Mouse (Mus musculus) cerebral cortex, adult 2 months (tissue): ENCODE results near the gene Arl5b.

Experiments used
- WGBS: fragments of 180-500 bp; shearing (Covaris S2); methylation state at CpG from one replicate; pipeline ENCODE4 v1.1.7; 2018; 5-methylcytosine and 5-hydroxymethylcytosine counted together

Arl5b gene

DNA sequence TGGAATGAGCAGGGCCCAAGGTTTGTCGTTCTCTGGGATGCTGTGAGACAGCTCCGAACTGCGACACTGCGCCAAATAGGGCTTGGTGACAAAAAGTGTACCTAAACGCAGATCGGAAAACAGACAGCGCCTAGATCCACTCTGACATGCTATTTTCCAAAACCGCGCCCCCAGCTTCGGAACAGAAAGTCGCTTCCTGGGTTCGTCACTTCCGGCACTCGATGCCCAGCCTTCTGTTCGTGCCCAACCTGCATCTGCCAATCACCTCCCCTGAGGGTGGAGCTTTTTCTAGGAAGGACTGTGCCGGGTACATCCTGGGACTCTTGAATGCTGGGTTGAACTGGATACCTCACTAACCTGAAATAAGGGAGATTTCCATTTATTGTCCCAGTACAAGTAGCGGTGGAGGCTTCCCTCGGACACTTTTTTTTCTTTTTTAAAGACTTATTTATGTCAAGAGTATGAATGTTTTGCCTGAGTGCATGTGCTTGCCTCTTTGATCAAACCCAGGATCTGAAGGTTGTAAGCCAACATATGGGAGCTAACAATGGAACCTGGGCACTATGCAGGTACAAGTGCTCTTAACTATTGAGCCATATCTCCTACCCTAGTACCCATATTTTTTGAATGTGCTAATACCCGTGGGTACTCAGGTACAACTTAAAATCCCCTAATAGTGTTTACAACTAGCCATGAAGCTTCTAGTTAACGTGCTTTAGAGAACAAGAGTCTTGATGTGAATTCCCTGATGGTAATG lies at the start of gene Arl5b:
Arl5b (plus strand) TSS at position 279 of the 757 bp plus-strand sequence.
- 6% methylated on average over 20 of the region's 20 CpGs for WGBS

DNA sequence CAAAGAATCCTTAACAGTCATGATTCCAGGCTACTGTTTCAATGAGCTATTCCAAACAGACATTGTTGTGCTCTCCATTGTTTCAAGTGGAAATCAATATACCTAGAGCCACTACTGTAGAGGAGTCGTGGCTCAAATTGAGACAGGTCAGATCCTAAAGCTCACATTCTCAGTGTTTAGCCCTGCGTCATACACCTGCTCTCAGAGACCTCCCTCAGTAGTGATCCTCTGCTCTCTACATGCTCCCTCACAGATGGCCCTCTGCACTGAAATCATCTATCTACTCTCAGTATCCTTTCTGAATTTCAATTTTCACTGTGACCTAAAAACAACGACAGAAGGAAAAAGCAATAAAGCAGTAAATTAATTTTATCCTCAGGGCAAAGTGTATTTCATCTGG lies 41.7 kb upstream of the Arl5b start:
- 85% methylated on average over 3 of the region's 3 CpGs for WGBS

DNA sequence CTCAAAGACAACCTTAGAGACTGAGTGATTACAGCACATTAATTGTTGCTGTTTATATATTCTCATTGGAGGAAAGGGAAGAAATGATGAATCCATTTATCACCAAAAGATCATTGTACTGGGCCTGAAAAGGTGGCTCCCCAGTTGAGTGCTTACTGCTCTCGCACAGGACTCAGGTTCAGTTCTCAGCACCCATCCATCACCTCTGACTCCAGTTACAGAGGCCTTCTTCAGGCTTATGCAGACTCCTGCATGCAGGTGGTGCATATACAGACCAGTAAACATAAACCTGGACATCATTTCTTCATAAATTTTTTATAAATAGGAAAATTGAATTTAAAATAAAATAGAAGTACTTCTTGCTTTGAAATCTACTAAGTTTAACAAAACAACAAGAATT lies 41.1 kb upstream of the Arl5b start:
- whole genome bisulfite sequencing, result 91% methylated on average over 1 of the region's 1 CpGs

DNA sequence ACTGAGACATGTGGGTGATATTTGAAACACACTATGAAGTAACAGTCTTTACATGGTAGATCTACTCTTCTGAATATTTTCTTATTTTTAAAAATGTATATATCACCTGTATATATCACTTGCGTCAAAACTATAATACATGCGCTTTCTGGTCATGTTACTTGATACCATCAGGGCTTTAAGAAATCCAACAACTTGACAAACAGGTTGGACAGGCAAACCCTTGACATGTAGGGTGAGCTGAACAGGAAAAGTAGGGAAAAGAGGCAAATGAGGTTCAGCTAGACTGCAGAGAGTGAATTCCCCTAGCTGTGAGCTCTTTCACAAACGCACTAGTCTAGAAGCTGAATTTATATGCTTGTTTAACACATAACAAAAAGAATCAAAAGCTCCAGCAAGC lies 22.4 kb upstream of the Arl5b start:
- 92% methylated on average over 3 of the region's 3 CpGs for WGBS

DNA sequence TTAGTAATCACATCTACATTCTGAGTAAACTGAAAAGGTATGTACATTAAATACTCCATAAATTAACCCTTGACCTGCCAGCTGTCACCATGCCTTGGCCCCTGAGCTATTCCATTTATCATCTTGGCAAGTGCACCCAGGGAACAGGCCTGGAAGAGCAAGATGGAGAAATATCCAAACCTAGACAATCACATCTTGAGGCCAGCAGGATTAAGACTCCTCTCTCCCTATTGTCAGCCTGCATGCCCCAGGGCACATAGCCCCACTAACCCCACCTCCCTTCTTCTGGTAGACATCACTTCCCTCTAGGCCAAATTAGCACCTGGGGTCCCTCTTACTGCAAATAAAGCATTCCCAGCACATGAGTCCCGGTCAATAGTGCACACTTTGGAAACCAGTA lies 21.4 kb upstream of the Arl5b start:
- WGBS, result 88% methylated on average over 1 of the region's 1 CpGs

DNA sequence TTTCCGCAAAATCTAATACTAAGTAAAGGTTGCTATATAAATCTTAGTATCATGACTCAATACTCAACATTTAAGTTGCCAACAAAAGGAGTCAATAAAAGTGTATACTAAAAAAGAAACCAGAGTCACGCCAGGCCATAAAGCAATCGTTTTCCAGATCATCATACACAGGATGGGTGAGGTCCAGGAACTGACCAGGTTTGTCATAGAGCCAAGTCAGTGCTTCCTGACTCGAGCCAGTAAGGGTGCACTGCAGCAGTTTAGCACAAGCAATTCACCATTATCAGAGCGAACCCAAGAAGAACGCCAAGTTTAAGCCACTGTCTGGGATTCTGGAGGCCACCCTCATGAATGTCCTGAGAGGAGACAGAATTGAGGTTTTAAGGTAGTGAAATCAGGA lies 10.5 kb upstream of the Arl5b start:
- 73% methylated on average over 6 of the region's 6 CpGs for WGBS

DNA sequence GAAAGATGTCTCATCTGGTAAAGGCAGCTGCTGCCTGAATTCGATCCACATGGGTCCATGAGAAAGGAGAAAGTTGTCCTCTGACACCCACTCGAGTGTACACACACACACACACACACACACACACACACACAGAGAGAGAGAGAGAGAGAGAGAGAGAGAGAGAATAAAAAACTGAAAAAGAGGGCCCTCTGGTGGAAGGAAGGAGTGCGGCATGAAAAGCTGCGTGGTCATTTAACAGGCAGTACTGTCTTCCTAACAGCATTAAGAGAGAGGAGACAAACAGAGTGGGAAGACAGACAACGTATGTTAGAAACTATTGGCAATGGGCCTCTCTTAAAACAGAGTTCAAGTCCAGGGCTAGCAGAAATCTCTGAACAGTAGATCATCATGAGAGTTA lies 8.9 kb upstream of the Arl5b start:
- 47% methylated on average over 5 of the region's 5 CpGs for WGBS

DNA sequence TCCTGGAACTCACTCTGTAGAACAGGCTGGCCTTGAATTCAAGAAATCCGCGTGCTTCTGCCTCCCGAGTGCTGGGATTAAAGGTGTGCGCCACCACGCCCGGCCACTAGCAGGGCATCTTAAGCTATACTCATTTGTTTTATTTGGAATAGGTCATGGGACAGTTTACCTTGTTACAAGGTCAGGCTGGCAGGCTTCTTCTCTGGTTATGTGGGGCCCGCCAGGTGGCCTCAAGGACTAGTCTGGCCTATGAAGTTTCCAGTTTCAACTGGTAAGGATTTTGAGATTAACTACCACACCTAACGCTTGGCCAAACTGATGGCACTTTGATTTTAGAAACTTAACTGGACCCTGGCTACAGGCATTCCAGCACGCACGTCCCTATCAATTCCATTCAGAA lies 5.3 kb downstream of the Arl5b start:
- WGBS, result 15% methylated on average over 10 of the region's 10 CpGs

- under 1% methylated on average over 75 of the region's 75 CpGs for WGBS
Measured at GRCm38 (mm10) chr2:15054945-15055637, 5.9 kb downstream of the Arl5b start, which contains the start of gene Nsun6. Gene Nsun6, minus strand, starts transcription at chr2:15055069.

GRCm38 (mm10) chr2:15055741-15056151 lies 6.6 kb downstream of the Arl5b start:
- under 1% methylated on average over 15 of the region's 15 CpGs for WGBS

- WGBS, result 73% methylated on average over 5 of the region's 5 CpGs
Measured at GRCm38 (mm10) chr2:15058227-15058626, 9.0 kb downstream of the Arl5b start.

GRCm38 (mm10) chr2:15060856-15061255 lies 11.7 kb downstream of the Arl5b start:
- WGBS, result 89% methylated on average over 3 of the region's 3 CpGs

- 82% methylated on average over 1 of the region's 1 CpGs for WGBS
Measured at GRCm38 (mm10) chr2:15063815-15064214, 14.6 kb downstream of the Arl5b start.

- WGBS, result 74% methylated on average over 7 of the region's 7 CpGs
Measured at GRCm38 (mm10) chr2:15064380-15065269, 15.4 kb downstream of the Arl5b start.

DNA sequence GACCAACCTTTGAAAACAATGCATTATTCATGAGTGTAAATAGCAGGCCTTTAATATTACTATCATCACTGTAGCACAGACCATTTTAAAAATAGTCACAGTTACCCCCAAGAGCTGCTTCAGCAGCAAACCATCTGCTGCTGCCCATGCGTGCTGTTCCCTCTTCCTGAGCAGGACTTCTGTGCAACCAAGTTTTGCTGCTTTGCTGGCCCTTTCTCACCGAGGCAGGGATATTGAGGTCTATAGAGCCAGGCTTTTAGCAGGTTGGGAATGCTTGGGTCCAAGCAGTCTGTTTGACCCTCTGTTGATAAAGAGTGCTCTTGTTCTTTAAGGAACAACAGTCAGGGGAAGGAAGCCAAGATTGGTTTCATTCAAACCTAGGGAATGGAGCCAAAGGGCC lies 16.3 kb downstream of the Arl5b start:
- 42% methylated on average over 2 of the region's 2 CpGs for WGBS

DNA sequence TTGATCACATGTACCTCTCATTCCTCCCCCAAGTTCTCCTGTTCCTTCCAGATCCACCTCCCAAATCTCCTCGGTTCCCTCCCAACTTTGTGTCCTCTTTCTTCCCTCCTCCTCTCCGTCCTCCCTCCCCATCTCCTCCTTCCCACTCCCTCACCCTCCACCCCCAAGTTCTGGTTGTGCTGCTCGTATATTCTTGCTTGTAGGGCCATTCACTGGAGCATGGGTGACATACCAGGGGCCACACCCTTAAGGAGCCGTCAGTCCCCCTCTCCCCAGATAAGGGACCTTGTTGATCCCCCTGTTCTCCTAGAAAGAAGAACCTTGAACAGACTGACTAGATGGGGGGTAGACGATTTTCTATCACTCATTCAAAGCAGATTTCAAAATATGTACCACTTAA lies 17.9 kb downstream of the Arl5b start:
- WGBS, result 79% methylated on average over 5 of the region's 5 CpGs

DNA sequence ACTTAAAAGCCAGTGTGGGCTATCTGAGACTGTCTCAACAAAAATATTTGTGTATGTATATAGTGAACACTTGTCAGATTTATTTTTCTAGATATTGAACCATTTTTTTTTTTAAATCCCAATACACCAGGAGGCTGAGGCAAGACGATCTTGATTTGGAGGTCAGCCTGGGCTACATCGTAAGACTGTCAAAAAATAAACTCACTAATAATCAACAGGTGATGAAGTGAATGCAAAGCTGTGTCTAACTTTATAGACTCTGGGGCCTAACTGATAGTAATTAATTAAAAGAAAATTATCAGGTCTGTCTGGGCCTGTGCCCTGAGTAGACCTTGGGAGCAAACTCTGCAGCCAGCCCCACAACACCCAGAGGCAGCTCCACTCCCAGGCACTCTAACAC lies 34.5 kb downstream of the Arl5b start:
- WGBS, result 100% methylated on average over 2 of the region's 2 CpGs

GRCm38 (mm10) chr2:15087308-15087707 lies 38.1 kb downstream of the Arl5b start:
- WGBS, result 98% methylated on average over 1 of the region's 1 CpGs

DNA sequence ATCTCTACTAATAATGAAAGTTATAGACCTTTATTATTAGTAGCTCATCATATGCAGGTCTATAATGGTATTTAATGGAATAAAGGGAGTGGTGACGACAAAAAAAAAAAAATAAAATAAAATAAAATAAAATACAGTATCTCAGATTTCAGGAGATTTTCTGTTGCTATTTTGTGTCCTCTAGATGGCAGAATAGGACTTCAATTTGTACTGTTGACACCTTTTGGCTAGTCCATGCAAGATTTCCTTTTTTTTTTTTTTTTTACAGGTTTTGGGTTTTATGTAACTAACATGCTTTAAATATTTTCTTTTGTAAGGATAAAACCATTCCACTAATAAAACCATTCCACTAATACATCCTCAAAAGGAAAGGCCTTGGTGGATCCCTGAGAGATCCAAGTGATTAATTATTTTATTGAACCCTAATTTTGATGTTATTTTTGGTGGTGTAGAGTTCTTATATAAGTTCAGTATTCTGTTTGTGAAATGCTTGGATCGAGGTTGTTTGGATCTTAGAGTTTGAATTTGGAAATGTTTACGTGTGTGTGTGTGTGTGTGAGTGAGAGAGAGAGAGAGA lies 47.4 kb downstream of the Arl5b start:
- WGBS, result 39% methylated on average over 3 of the region's 3 CpGs

DNA sequence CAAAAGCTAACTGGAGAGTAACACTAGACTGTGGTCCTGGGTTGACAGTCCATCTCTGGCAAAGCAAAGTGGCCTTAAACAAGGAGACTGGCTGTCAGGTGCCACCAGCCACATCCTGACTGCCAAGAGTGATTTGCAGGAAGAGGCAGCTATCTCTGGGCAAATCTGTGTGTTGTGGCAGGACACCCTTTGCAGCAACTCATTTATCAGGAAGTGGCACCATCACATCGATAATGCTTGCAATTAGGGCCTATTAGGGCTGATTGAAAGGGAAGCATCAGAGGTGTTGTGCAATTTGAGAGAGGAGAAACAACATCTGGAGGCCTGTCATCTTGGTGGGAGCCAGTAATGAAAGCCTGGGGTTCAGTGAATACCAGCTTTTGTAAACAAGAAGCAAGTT lies 55.2 kb downstream of the Arl5b start:
- WGBS, result 68% methylated on average over 1 of the region's 1 CpGs

DNA sequence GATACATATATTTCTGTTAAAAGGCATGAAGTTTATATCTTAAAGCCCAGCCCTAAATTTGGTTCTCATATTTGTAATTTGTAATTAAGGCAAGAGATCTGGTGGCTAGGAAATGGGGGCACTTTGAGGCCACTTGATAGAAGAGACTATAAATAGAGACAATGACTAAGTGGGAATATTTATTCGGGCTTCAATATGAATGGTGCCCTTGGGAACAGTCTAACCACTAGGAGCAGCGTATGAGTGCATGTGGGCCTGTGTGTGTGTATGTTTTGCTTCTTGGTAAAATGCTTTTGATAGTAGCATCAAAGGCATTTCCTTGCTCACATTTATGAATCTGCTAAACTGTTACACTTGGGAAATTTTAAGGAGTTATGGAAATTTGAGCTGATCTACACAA lies 62.1 kb downstream of the Arl5b start:
- WGBS, result 78% methylated on average over 2 of the region's 2 CpGs
